Mouse (Mus musculus) gastrocnemius, postnatal 4 days (tissue): ENCODE results near the gene Stx8. TPM values are rescaled to one million over a fixed set of nuclear protein-coding genes. Genes with fewer than 3 reads are reported as not detected.

Experiments
- DNase-seq, 2 experiments: peaks; one replicate each; pipeline ENCODE4 v3.0.0; 2021 to 2022; ENCODE audit warnings: low spot score in 2 of 2, mixed read lengths in 2 of 2
- microRNA-seq: library from miRNA; unstranded; fragments of <30 nt; microRNA quantifications from one replicate; pipeline ENCODE4 v1.2.0, GENCODE M21; 2021
- total RNA-seq, 2 experiments: library from RNA; stranded (reverse); gene quantifications; 2 replicates each; pipeline ENCODE4 v1.2.3; 2021

The Stx8 gene
- total RNA-seq, 2 experiments from 2014 or later: 26.4 to 26.9 TPM

GRCm38 (mm10) chr11:68215206-68215912 lies 249.4 kb downstream of the Stx8 start:
- DNase-seq: no peak

GRCm38 (mm10) chr11:68216041-68216440 lies 250.0 kb downstream of the Stx8 start:
- no peak for DNase-seq

DNA sequence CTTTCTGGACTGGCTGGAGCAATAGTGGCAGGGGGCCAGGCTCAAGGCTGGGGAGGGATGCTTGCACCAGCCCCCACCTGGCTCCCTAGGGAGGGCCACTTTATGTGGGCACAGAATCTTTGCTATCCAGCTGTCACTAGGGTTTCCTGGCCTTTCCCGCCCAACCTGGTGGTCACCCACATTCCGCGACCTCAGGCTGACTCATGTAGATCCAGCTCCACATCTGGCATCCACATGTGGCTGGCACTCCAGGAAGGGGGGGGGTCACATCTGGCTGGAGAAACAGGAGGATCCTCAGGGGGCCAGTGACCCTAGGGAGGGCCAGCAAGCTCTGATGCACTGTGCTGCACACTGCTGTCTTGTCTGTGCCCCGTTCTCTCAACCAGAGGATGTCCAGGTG lies 254.7 kb downstream of the Stx8 start:
- no peak for DNase-seq

DNA sequence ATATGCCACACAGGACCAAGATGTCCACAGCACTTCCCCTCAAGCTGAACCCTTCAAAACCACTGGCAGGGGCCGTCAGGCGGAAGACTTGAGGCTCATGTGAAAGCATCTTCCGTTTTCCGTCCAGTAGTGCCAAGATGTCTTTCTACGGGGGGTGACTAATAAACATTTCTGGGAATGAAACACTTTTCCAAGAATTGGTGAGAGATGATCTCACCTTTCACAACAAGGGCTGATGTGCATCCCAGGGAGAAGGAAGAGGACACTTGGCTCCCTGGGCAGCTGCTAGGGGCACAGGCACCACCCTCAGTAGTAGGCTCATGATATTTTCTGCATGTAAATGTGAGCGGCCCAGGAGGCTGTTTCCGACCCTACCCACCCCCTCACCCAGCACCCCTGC lies 256.2 kb downstream of the Stx8 start:
- DNase-seq: no peak

DNA sequence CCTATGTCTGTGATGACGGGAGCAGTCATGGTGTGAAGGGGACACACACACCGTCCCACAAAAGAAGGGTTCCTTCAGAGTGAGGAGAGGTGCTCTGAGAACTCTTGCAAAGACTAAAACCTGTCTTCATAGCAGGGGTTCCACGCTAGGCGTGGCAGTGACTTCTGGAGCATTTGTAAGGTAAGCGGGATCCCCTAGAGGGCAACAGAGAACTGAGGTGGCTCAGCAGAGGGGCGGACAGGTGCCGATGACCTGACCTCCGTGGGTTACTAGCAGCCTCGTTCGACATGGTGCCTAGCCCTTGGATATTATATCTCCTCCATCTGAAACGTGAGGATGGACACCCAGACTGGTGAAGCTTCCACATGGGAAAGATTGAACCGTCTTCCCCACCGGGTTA lies 257.1 kb downstream of the Stx8 start:
- no peak for DNase-seq

DNA sequence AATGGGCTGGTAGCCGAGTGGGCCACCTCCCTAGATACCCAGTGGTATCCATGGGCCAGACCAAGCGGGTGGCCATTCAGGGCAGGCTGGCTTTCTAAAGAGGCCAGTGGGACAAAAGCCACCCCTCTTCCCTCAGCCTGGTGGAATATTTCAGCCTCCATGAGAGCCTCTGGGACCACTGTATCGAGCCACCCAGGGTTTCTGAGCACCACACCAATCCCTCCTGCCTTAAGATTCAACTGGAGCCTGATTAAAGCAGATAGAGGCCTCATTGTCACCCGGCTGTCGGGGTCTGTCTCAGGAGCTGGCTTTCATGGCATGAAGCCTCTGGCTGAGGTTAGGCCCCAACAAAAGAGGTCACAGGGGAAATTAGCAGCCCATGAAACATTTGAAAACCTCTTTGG lies 260.7 kb downstream of the Stx8 start:
- DNase-seq: no peak

GRCm38 (mm10) chr11:68227837-68228236 lies 261.8 kb downstream of the Stx8 start:
- no peak for DNase-seq

DNA sequence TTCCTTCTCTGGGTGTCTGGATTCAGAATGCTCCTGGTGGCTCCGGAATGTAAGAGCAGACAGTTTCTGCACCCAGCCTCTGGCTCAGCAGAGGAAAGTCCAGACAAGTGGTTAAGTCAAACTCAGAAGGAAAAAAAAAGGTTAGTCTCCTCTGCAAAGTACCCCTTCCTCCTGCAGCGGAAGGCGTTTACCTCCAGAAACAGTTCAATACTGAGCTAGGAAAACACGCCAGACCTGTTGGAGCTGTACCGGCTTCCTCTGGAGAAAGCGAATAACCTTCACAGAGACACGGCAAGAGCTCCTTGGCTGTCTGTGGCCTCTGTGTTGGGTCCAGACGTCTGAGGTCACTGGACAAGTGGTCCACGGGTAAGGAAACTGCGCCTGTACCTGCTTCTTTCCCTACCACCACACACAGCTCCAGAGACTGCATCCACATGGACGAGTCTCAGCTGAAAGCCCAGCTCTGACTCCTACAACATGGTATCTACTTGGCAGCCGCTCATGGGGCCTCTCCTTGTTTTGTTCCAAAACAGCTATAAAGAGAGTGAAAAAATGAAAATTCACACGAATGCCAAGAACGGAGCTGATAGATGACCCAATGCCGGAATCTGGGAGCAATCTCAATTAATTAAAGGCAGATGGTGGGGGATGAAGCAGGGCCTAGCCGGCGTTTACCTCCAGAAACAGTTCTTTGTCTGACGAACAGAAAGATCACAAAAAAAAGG lies 263.1 kb downstream of the Stx8 start:
- DNase-seq: peak in 1 of 2 experiments; percentile 62

DNA sequence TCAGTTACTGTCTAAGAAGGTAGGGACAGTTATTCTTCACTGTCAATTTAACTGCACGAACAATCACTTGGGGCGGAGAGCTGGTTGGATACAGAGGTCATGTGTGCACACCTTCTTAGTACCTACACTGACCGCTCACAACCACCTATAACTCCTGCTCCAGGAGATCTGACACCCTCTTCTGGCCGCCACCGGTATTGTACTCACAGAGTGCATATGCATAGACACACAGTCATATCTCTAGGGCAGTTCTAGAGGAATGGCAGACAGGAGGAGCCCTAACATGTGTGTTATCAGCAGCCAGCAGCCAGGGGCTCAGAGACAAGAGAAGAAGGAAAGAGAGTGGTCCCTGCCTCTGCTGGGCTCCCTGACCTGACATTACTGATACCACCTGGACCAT lies 265.6 kb downstream of the Stx8 start:
- DNase-seq: no peak

DNA sequence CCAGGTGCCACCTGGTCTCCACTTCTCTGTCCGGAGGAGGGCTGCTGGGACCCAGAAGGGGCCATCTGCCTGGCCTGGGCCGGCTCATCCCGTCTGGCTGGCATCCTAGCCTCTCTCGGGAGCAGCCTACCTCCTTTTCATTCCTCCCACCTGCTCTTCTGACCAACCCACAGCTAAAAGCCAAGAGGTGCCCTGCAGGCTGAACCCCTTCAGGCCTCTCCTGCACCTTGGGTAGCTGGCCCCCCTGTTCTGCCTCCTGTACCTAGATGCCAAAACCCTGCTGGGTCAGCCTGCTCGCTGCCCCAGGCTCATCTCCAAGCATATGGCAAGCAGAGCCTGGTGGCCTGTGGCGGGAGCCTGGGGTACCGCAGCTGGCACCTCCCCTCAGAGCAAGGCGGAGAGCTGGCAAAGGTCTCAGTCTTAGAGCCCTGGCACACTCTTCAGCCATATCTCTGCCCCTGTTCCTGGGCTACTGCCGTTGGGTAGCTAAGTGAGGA lies 267.5 kb downstream of the Stx8 start:
- DNase-seq: no peak

GRCm38 (mm10) chr11:68239756-68240155 lies 273.8 kb downstream of the Stx8 start:
- DNase-seq: no peak

GRCm38 (mm10) chr11:68244254-68244991 lies 278.4 kb downstream of the Stx8 start:
- peak in 1 of 2 experiments; percentile 38 for DNase-seq

DNA sequence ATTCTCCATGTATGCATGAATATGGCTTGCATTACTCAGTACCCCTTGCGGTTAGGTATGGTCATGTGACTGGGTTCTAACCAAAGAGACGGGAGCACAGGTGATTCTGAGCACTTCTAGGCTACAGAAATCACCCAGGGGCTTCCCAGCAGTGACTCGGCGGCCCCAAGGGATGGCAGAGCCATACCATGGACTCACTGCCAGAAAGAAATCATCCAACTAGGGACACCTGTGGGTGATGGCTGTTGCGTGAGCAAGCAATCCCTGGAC lies 278.9 kb downstream of the Stx8 start:
- no peak for DNase-seq

DNA sequence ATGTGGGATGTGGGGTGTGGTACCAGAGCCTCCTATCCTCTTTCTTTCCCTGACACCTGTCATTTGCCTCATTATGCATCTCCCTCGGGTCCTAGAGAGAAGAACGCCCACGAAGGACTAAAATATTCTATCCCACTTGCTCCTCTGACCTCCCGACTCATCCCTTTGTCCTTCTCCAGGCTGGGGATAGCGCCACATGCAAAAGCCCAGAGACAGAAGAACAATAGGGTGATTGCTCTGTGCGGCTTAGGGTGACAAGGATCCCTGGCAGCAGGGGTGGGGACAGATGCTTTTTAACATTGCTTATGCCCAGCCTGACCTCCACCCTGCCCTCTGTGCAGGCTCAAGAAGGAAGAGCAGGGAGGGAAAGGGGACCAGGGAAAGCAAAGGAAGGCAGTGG lies 281.9 kb downstream of the Stx8 start:
- no peak for DNase-seq

- DNase-seq: no peak
These were observed 284.1 kb downstream of the Stx8 start for GRCm38 (mm10) chr11:68250106-68250505.

DNA sequence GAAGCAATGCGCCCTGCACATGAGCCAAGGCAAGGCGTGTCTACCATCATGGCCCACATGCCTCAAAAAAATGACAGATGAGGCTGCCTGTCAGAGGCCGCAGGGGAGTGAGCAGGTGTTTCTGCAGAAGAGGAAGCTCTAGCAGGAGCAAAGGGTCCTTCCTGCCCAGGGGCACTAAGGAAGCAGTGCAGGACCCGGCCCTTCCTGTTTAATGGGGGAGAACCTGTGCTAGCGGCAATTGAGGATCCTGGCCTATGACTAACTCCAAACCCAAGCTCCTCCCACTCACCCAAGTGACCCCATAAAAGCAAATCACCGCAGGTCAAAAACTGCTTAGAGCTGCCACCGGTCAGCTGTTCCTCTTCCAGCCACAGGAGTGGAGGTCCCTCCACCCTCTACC lies 287.5 kb downstream of the Stx8 start:
- DNase-seq: no peak

Small RNAs within 50 kb of the gene (microRNA-seq; reads per million reads assigned to microRNA genes)
- gene Mir6406: not detected

Other genes with a start within 250 kb of the Stx8 start
- gene Glp2r, start 195.0 kb upstream of the Stx8 start, total RNA-seq: under 1 TPM; 0.18 to 0.27 TPM
- not detected for gene Gsg1l2, start 191.6 kb upstream of the Stx8 start, total RNA-seq
- gene Dhrs7c, start 168.0 kb upstream of the Stx8 start, total RNA-seq: 100 to 1,000 TPM; 312 to 366 TPM
- 1 to 10 TPM; 1.5 to 1.7 TPM for gene Usp43, start 44.0 kb upstream of the Stx8 start, total RNA-seq
- 1 to 10 TPM; 4.7 to 5.2 TPM for gene Cfap52, start 542 bp upstream of the Stx8 start, total RNA-seq